Mouse (Mus musculus): ENCODE measurements around the gene Wtap. TPM values are rescaled to one million over a fixed set of nuclear protein-coding genes. Genes with fewer than 3 reads are reported as not detected.

The Wtap gene
- total RNA-seq, 2 experiments from 2014 or later: 63.3 to 65.8 TPM

GRCm38 (mm10) chr17:12925001-12925400, 69.0 kb downstream of the Wtap start:
- intact Hi-C loops (cut with DNase I): no loop called here
- no peak for DNase-seq (ENCODE audit: extremely low spot score in 1 of 2, low spot score in 2 of 2)

DNA sequence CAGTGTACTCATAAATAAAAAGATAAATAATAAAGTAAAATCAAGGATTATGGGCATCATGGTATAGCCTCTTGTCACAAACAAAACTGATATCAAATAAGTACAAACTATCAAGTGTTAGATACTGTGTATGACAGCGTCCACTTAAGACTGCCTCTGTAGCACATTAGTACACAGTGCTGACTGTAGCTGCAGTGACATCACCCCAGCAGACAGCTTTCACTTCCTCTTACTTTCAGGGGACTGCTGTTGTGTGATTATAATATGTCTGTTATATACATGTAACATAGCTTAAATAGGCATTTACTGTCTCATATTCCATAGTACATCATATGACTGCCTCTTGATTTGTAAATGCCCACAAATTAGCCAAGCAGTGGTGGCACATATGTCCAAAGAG, 72.9 kb downstream of the Wtap start:
- intact Hi-C loops (cut with DNase I): no loop called here

More for the DNA sequence above, 72.9 kb downstream of the Wtap start:
- no peak for DNase-seq (ENCODE audit: extremely low spot score in 1 of 2, low spot score in 2 of 2)

Other genes with a start within 250 kb of the Wtap start
- 10 to 100 TPM; 24.9 to 25.6 TPM for gene Igf2r, start 224.5 kb downstream of the Wtap start, total RNA-seq (2021)
- gene Mas1, start 126.0 kb downstream of the Wtap start, total RNA-seq (2021): 10 to 100 TPM; 14.6 to 16.6 TPM
- under 1 TPM in 1 of 2 experiments, not detected in 1; 0.28 TPM for gene Mrgprh, start 118.1 kb downstream of the Wtap start, total RNA-seq (2021)
- 1 to 10 TPM; 2.0 to 2.3 TPM for gene Pnldc1, start 83.9 kb downstream of the Wtap start, total RNA-seq (2021)
- gene Tcp1, start 78.5 kb downstream of the Wtap start, total RNA-seq (2021): 100 to 1,000 TPM; 230 to 239 TPM
- gene Mrpl18, start 77.8 kb downstream of the Wtap start, total RNA-seq (2021): 10 to 100 TPM; 48.1 to 54.4 TPM
- 1 to 10 TPM; 2.0 to 3.5 TPM for gene Acat3, start 53.6 kb downstream of the Wtap start, total RNA-seq (2021)
- gene Acat2, start 33.4 kb downstream of the Wtap start, total RNA-seq (2021): 100 to 1,000 TPM; 112 to 115 TPM
- 100 to 1,000 TPM; 227 to 240 TPM for gene Sod2, start 12.7 kb upstream of the Wtap start, total RNA-seq (2021)
- under 1 TPM in 1 of 2 experiments, not detected in 1; 0.34 TPM for gene Gpr31b, start 58.1 kb upstream of the Wtap start, total RNA-seq (2021)
- under 1 TPM; 0.28 to 0.71 TPM for gene Tcp10b, start 66.9 kb upstream of the Wtap start, total RNA-seq (2021)
- under 1 TPM in 1 of 2 experiments, not detected in 1; 0.32 TPM for gene Unc93a, start 137.6 kb upstream of the Wtap start, total RNA-seq (2021)
- gene Smok2a, start 227.0 kb upstream of the Wtap start, total RNA-seq (2021): not detected
- gene Smok2b, start 236.1 kb upstream of the Wtap start, total RNA-seq (2021): not detected

Measured in left cerebral cortex, postnatal 10 days (tissue).